Mouse (Mus musculus) neural tube, embryonic 12.5 days (tissue): ENCODE results near the gene Oaf. TPM values are rescaled to one million over a fixed set of nuclear protein-coding genes. Genes with fewer than 3 reads are reported as not detected.

Experiments used
- polyA plus RNA-seq: library from polyadenylated mRNA; unstranded; fragments of >200 nt; fragmentation: Nextera tagmentation; extraction: Ambion mirVana; gene quantifications from 2 replicates; pipeline ENCODE4 v1.2.1, GENCODE M21; 2016

Gene Oaf
- polyA plus RNA-seq, 1 experiment from 2014 or later = 37.2 TPM

Other genes starting within 250 kb of the Oaf start
- gene Arhgef12, start 132.7 kb downstream of the Oaf start, polyA plus RNA-seq = 17.1 and 19.2 TPM in 2 replicates
- 9.4 and 11.5 TPM in 2 replicates for gene Tmem136, start 123.3 kb downstream of the Oaf start, polyA plus RNA-seq
- not detected in 2 replicates for gene Pou2f3, start 29.5 kb downstream of the Oaf start, polyA plus RNA-seq
- gene Trim29, start 70.9 kb upstream of the Oaf start, polyA plus RNA-seq = 1.7 and 2.4 TPM in 2 replicates